Mouse (Mus musculus) thymus, adult 2 months (tissue): ENCODE results near the gene Hoxa9. TPM values are rescaled to one million over a fixed set of nuclear protein-coding genes. Genes with fewer than 3 reads are reported as not detected.

Experiments used
- DNase-seq: peaks from one replicate; pipeline ENCODE4 v3.0.0; 2021
- H3K27ac ChIP-seq: fragments of 200-500 bp; 2 replicates; pipeline ENCODE4 v1.5.1; 2012; ENCODE audit warnings: low read length, control low read depth; ENCODE audit not compliant: control insufficient read depth, insufficient read depth
- H3K27me3 ChIP-seq: fragments of 200-500 bp; 2 replicates; pipeline ENCODE4 v1.6.1; 2012; ENCODE audit warnings: mild to moderate bottlenecking, low read length, moderate library complexity, mixed read lengths; ENCODE audit not compliant: control insufficient read depth, insufficient read depth
- H3K36me3 ChIP-seq: fragments of 200-500 bp; 2 replicates; pipeline ENCODE4 v1.6.1; 2012; ENCODE audit warnings: mild to moderate bottlenecking, low read length, moderate library complexity; ENCODE audit not compliant: control insufficient read depth, insufficient read depth
- H3K4me1 ChIP-seq: fragments of 200-500 bp; replicated peaks from 2 replicates; pipeline ENCODE4 v1.6.1; 2012; ENCODE audit warnings: low read length; ENCODE audit not compliant: control insufficient read depth, insufficient read depth
- H3K4me3 ChIP-seq: fragments of 200-500 bp; 2 replicates; pipeline ENCODE4 v1.5.1; 2012; ENCODE audit warnings: mild to moderate bottlenecking, low read length, control low read depth, moderate library complexity; ENCODE audit not compliant: control insufficient read depth, insufficient read depth
- CTCF ChIP-seq: fragments of 200-500 bp; IDR thresholded peaks from 2 replicates; pipeline ENCODE4 v1.5.1; 2012; ENCODE audit warnings: mild to moderate bottlenecking, control low read depth, low read length, moderate library complexity, borderline replicate concordance; ENCODE audit not compliant: control insufficient read depth, poor library complexity, insufficient read depth; ENCODE audit errors: extremely low read depth
- POLR2A ChIP-seq: fragments of 200-500 bp; IDR thresholded peaks from 2 replicates; pipeline ENCODE4 v1.6.1; 2012; ENCODE audit warnings: mild to moderate bottlenecking, low read length, control low read depth, moderate library complexity; ENCODE audit not compliant: control insufficient read depth, poor library complexity, insufficient read depth; ENCODE audit errors: extremely low read depth
- WGBS: fragments of 180-500 bp; shearing (Covaris S2); methylation state at CpG from one replicate; pipeline ENCODE4 v1.1.7; 2018; 5-methylcytosine and 5-hydroxymethylcytosine counted together
- polyA plus RNA-seq: library from polyadenylated mRNA; depleted of rRNA; stranded (reverse); fragments of >200 nt; gene quantifications from 2 replicates; pipeline ENCODE4 v1.2.3, GENCODE M21; 2012

Gene Hoxa9
- polyA plus RNA-seq, 1 experiment = 0.26 TPM

GRCm38 (mm10) chr6:52253511-52254500 is 22.9 kb upstream of the Hoxa9 start:
- H3K4me3 ChIP-seq = no peak overlapping the region
- no peak for DNase-seq
- no peak overlapping the region for H3K27ac ChIP-seq
- H3K36me3 ChIP-seq = no peaks in the 10 kb centered on the region
- H3K4me1 ChIP-seq = peaks cover 3% of the 10 kb centered on the region; the same call in 1 of the 2 replicates
- peaks cover 36% of the 10 kb centered on the region for H3K27me3 ChIP-seq
- no peak for TF ChIP-seq POLR2A
- TF ChIP-seq CTCF = no peak
- 4% methylated on average over 59 of the region's 59 CpGs for whole genome bisulfite sequencing

GRCm38 (mm10) chr6:52252775-52253376 is 22.0 kb upstream of the Hoxa9 start:
- no peak overlapping the region for H3K27ac ChIP-seq
- H3K36me3 ChIP-seq = no peaks in the 10 kb centered on the region
- peaks cover 3% of the 10 kb centered on the region; the same call in 1 of the 2 replicates for H3K4me1 ChIP-seq
- H3K4me3 ChIP-seq = no peak overlapping the region
- peaks cover 41% of the 10 kb centered on the region for H3K27me3 ChIP-seq
- DNase-seq = no peak
- TF ChIP-seq POLR2A (no peak), CTCF (no peak)
- 5% methylated on average over 35 of the region's 35 CpGs for whole genome bisulfite sequencing

GRCm38 (mm10) chr6:52252016-52252774 is 21.3 kb upstream of the Hoxa9 start:
- Histone ChIP-seq H3K4me3 (no peak overlapping the region), H3K27me3 (peaks cover 44% of the 10 kb centered on the region), H3K27ac (no peak overlapping the region), H3K36me3 (no peaks in the 10 kb centered on the region), H3K4me1 (peaks cover 3% of the 10 kb centered on the region; the same call in 1 of the 2 replicates)
- WGBS = 12% methylated on average over 24 of the region's 24 CpGs
- no peak for TF ChIP-seq CTCF
- TF ChIP-seq POLR2A = no peak
- no peak for DNase-seq

GRCm38 (mm10) chr6:52251177-52251879 is 20.4 kb upstream of the Hoxa9 start:
- WGBS = 19% methylated on average over 7 of the region's 7 CpGs
- Histone ChIP-seq H3K27ac (no peak overlapping the region), H3K27me3 (peaks cover 52% of the 10 kb centered on the region), H3K4me3 (no peak overlapping the region), H3K36me3 (no peaks in the 10 kb centered on the region), H3K4me1 (peaks cover 3% of the 10 kb centered on the region; the same call in 1 of the 2 replicates)
- no peak for DNase-seq
- TF ChIP-seq CTCF (no peak), POLR2A (no peak)

- TF ChIP-seq CTCF = no peak
- TF ChIP-seq POLR2A = no peak
- H3K36me3 ChIP-seq = no peaks in the 10 kb centered on the region
- H3K27me3 ChIP-seq = peaks cover 67% of the 10 kb centered on the region
- 15% methylated on average over 4 of the region's 4 CpGs for WGBS
- H3K4me3 ChIP-seq = no peak overlapping the region
- H3K27ac ChIP-seq = no peak overlapping the region
- no peak for DNase-seq
- H3K4me1 ChIP-seq = peaks cover 15% of the 10 kb centered on the region
Measured at GRCm38 (mm10) chr6:52249826-52250225, 18.9 kb upstream of the Hoxa9 start.

GRCm38 (mm10) chr6:52249415-52249738 is 18.5 kb upstream of the Hoxa9 start:
- 4% methylated on average over 16 of the region's 16 CpGs for WGBS
- DNase-seq = no peak
- Histone ChIP-seq H3K27me3 (peaks cover 71% of the 10 kb centered on the region), H3K4me3 (no peak overlapping the region), H3K27ac (no peak overlapping the region), H3K36me3 (no peaks in the 10 kb centered on the region), H3K4me1 (peaks cover 16% of the 10 kb centered on the region)
- TF ChIP-seq POLR2A = no peak
- no peak for TF ChIP-seq CTCF
